Mouse (Mus musculus) adrenal gland, adult (tissue): ENCODE results near the gene Ceacam19.

Experiments used
- DNase-seq, 2 experiments: peaks; one replicate each; pipeline ENCODE4 v3.0.0; 2022 to 2023; ENCODE audit warnings: low spot score in 1 of 2; ENCODE audit not compliant: inconsistent age in 2 of 2

Ceacam19 gene

DNA sequence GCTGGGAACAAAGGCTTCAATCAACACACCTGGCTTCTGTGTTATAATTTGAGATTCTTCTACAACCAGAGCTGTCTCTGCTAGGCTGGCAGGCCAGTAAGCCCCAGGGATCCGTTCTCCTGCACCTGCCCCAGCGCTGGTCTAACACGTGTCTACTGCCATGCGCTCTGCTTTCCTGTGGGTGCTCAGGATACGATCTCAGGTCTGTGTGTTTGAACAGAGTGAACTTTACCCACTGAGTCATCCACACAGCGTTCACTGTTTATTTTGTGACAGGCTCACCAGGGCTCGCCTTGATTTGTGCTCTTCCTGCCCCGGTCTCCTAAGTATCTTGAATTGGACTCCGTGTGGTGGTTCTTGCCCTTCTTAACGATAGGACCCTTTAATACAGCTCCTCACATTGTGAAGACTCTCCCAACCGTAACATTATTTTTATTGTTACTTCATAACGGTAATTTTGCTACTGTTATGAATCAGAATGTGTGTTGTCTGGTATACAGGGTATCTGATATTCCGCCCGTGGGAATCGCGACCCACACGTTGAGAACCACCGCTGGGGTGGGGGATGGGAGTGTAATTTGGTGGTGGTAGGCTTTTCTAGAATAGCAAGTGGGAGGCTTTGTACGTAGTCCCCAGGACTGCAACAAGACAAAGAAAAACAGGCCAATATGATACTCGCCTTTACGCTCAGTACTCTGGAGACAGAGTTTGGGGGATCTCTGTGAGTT is 45.9 kb downstream of the Ceacam19 start:
- DNase-seq = peak in 1 of 2 experiments; percentile 59

DNA sequence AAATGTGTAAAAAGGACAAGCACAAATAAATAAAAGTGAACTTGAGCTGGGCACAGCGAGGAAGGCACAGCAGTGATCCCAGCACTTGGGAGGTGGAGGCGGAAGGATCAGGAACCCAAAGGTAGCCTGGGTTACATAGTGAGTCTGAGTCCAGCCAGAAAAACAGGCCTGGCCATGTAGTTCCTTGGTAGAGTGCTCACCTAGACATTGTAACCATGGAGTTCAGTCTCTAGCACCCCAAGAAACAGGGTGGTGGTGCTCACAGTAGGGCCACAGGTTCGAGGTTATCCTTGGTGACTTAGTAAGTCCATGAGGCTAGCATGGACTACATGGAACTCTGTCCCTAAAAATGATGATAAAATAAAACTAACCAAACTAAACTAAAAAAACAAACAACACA is 46.8 kb downstream of the Ceacam19 start:
- DNase-seq = no peak

DNA sequence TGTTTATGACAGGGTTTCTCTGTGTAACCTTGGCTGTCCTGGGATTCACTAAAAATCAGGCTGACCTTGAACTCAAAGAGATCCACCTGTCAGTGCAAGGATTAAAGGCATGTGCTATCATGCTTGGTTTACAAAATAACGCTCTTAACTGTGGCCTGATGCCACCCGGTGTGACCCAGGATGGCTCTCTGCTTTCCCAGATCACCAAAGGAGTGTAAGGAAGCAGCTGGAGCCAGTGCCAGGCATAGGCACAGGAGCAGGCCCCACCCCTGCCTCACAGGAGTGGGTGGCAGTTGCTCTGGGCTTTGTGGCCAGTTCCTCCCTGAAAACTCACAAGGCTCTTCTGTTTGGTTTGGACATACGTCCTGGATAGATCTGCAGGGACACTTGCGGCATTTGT is 47.4 kb downstream of the Ceacam19 start:
- peak in 1 of 2 experiments; percentile 43 for DNase-seq

DNA sequence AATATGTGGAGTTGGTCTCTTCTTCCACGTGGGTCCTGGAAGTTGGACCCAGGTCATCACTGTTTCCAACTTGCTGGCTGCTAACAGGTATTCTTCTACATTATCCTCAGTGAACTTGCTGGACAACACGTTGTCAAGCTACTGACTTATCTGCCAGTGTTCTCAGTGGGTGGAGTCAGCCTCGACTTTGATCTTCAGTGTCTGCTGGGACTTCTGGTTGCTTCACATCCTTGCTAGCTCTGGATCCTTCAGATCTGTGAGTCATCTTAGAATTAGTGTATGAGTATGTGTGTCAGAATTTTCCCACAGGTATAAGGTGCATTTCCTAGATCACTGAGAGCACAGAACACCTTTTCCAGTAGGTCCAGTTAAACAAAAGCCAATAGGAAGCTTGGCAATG is 50.9 kb downstream of the Ceacam19 start:
- peak; percentile 71 to 88 for DNase-seq

DNA sequence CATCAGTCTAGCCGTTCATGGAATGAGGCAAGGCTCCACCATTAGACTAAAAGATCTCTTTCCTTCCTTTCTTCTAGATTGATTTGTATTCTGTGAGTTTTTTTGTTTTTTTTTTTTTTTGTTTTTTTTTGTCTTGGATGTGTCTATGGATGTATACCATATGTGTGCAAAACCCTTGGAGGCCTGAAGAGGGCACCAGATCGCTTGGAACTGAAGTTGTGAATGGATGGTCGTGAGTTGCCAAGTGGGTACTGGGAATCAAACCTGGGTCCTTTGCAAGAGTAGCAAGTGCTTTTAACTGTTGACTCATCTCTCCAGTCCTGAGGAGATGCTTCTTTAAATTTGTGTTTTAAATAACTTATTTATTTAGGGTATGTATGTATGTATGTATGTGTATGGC is 53.7 kb downstream of the Ceacam19 start:
- DNase-seq = no peak

DNA sequence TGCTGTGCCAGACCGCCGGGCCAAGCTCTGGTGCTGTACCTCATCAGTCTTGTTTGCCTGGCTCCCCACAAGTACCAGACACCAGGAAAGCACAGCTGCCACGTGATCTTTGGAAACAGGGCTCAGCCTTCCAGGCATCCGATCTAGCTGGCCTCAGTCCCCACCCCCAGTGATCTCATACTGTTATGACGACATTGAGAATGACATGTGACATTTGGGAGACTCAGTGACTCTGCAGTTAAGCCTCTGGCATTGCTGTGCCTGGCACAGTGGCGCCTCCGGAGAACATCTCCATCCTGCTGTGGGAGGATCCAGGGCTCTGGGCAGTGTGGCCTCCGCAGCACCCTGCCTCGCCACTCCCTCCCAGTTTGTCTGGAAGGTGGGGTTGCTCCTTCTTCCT is 55.9 kb downstream of the Ceacam19 start:
- peak; percentile 82 to 91 for DNase-seq

DNA sequence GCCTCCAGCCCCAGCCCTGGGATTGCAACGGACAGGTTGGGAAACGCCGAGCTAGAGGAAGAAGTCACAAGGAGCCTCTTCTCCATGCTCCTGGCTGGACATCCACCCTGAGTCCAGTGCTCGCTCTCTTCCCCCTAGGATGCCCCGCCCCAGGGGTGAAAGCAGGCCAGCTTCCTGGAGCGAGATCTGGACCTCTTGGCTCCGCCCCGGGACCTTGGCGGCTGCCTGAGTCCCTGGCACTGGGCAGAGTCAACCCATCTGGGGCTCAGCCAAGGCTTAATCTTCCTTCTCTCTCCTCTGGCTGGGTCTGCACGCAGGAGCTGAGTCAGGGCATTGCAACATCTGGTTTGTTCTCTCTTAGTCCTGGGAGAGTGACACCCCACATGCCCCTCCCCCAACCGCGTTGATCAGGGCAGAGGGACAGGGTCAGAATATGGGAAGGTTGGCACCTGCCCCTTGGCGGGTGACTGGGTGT is 57.0 kb downstream of the Ceacam19 start:
- peak; percentile 98 to 99 for DNase-seq

DNA sequence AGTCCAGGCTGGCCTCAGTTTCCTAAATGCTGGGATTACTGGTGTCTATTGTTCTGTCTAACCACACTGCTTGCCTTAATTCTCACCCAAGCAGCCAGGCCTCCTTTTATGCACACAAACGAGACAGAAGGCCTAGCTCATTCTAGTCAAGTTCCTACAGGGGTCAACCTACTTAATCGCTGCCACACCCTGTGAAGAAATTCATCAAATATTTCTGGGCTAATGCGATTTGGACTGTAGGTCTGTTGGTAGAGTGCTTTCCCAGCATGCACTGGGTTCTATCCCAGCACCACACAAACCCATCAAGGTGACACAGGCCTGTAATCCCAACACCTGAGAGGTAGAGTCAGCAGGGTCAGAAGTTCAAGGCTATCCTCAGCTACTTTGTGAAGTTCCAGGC is 58.1 kb downstream of the Ceacam19 start:
- no peak for DNase-seq

DNA sequence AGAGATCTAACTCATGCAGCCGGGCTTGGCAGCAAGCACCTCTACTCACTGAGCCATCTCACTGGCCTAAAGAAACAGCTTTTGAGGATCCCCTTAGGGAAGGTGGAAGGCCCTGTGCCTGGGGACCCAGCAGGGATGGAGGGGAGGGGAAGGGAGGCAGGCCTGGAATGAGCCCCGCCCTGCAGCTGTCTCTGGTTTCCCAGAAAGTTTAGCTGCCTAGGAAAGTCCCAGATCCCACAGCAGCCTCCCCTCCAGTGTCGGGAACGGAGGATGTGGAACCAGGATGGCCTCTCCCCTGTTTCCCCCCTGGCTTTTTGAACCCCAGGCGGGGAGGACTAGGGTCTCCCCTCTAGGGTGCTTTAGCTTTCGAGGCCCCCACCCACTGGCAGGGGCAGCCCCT is 61.0 kb downstream of the Ceacam19 start:
- peak in 1 of 2 experiments; percentile 61 for DNase-seq
